Mouse (Mus musculus): ENCODE results near the gene Hecw2.

Gene Hecw2

GRCm38 (mm10) chr1:53776176-53776905 lies 418.6 kb downstream of the Hecw2 start:
- DNase-seq = no peak

GRCm38 (mm10) chr1:53775545-53775944 lies 419.4 kb downstream of the Hecw2 start:
- DNase-seq = no peak

- no peak for DNase-seq
Measured at GRCm38 (mm10) chr1:53775036-53775435, 419.9 kb downstream of the Hecw2 start.

- DNase-seq = no peak
Measured at GRCm38 (mm10) chr1:53774571-53774970, 420.4 kb downstream of the Hecw2 start.

- DNase-seq = peak; percentile 66 to 84
Measured at GRCm38 (mm10) chr1:53773994-53774393, 421.0 kb downstream of the Hecw2 start.

GRCm38 (mm10) chr1:53772967-53773366 lies 422.0 kb downstream of the Hecw2 start:
- DNase-seq = no peak

- no peak for DNase-seq
Measured at GRCm38 (mm10) chr1:53771476-53771875, 423.5 kb downstream of the Hecw2 start.

- DNase-seq = no peak
Measured at GRCm38 (mm10) chr1:53766112-53766511, 428.9 kb downstream of the Hecw2 start.

GRCm38 (mm10) chr1:53757316-53757715 lies 437.7 kb downstream of the Hecw2 start:
- no peak for DNase-seq

Measured in thymus, adult 18-20 months (tissue).